Mouse (Mus musculus) embryonic facial prominence, embryonic 13.5 days (tissue): ENCODE data around the gene Ptprh. TPM values are rescaled to one million over a fixed set of nuclear protein-coding genes. Genes with fewer than 3 reads are reported as not detected.

Experiments used
- ATAC-seq: fragments of 200-750 bp; cut with Nextera tagmentation; 2 replicates; pipeline ENCODE4 v1.8.0; 2017; ENCODE audit warnings: low read depth; ENCODE audit not compliant: insufficient number of reproducible peaks, insufficient read depth, low FRiP score, low TSS enrichment
- H3K27ac ChIP-seq: fragments of 300-500 bp; sonication (generic); 2 replicates; pipeline ENCODE4 v1.5.1; 2015; ENCODE audit warnings: moderate library complexity, mild to moderate bottlenecking, inconsistent platforms
- H3K27me3 ChIP-seq: fragments of 300-500 bp; sonication (generic); 2 replicates; pipeline ENCODE4 v1.6.1; 2015; ENCODE audit warnings: mild to moderate bottlenecking, inconsistent platforms
- H3K36me3 ChIP-seq: fragments of 300-500 bp; sonication (generic); 2 replicates; pipeline ENCODE4 v1.6.1; 2015; ENCODE audit warnings: mild to moderate bottlenecking, inconsistent platforms
- H3K4me1 ChIP-seq: fragments of 300-500 bp; sonication (generic); 2 replicates; pipeline ENCODE4 v1.6.1; 2015; ENCODE audit warnings: inconsistent platforms
- H3K4me2 ChIP-seq: fragments of 300-500 bp; sonication (generic); 2 replicates; pipeline ENCODE4 v1.6.1; 2015; ENCODE audit warnings: moderate library complexity, mild to moderate bottlenecking, inconsistent platforms
- H3K4me3 ChIP-seq: fragments of 300-500 bp; sonication (generic); 2 replicates; pipeline ENCODE4 v1.5.1; 2015; ENCODE audit warnings: mild to moderate bottlenecking, inconsistent platforms
- H3K9ac ChIP-seq: fragments of 300-500 bp; sonication (generic); 2 replicates; pipeline ENCODE4 v1.6.1; 2015; ENCODE audit warnings: mild to moderate bottlenecking, inconsistent platforms
- H3K9me3 ChIP-seq: fragments of 300-500 bp; sonication (generic); 2 replicates; pipeline ENCODE4 v1.6.1; 2016; ENCODE audit warnings: inconsistent platforms
- WGBS: fragments of 180-500 bp; shearing (Covaris S2); methylation state at CpG from one replicate; pipeline ENCODE4 v1.1.7; 2015; ENCODE audit warnings: mixed read lengths; 5-methylcytosine and 5-hydroxymethylcytosine counted together
- polyA plus RNA-seq: library from polyadenylated mRNA; unstranded; fragments of >200 nt; fragmentation: Nextera tagmentation; extraction: Ambion mirVana; gene quantifications from 2 replicates; pipeline ENCODE4 v1.2.1, GENCODE M21; 2015

Ptprh gene
- polyA plus RNA-seq, 1 experiment from 2014 or later: not detected

DNA sequence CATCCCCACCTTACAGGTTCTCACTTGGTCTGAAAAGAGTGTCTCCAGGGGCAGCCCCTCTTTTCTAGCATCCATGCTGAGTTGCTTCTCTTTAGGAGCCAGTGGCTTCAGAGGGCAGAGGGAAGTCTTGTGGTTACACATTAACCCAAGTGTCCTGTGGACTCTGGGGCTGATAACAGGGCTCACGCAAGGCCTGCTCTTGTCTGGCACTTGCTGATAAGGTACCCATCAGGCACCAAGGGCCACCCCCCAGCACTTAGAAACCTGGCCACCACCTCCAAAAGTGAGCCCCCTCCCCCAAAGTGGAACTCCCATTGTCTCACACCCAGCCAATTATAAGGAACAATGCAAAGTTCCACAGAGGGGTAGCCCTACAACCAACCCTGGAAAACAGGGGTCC, 26.4 kb upstream of the Ptprh start:
- H3K4me1 ChIP-seq: no peaks in the 10 kb centered on the region
- H3K27ac ChIP-seq: no peak overlapping the region
- H3K9me3 ChIP-seq: no peaks in the 10 kb centered on the region
- no peak overlapping the region for H3K4me2 ChIP-seq
- no peak overlapping the region for H3K9ac ChIP-seq
- no peak for ATAC-seq
- no peak overlapping the region for H3K4me3 ChIP-seq
- peaks cover 70% of the 10 kb centered on the region for H3K36me3 ChIP-seq
- WGBS: 96% methylated on average over 1 of the region's 1 CpGs
- no peaks in the 10 kb centered on the region for H3K27me3 ChIP-seq

DNA sequence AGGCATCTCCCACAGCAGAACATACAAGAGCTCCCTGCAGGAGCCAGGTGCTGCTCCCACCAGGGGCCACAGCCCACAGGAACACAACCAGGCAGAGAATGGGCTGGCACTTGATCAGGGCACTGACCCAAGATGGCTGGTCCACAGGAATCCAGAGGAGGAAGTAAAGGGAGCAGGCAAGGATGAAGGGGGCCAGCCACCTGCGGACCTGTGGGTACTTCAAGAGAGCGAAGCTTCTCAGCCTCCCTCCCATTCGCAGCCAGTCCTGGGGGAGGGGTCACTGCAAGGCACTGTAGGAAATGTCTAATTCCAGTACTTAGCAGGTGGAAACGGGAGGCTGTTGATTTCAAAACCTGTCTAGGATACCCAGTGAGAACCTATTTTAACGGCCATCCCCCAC, 25.7 kb upstream of the Ptprh start:
- 92% methylated on average over 5 of the region's 5 CpGs for WGBS
- no peak overlapping the region for H3K4me3 ChIP-seq
- H3K9me3 ChIP-seq: no peaks in the 10 kb centered on the region
- H3K27ac ChIP-seq: no peak overlapping the region
- no peak for ATAC-seq
- H3K4me2 ChIP-seq: no peak overlapping the region
- no peak overlapping the region for H3K9ac ChIP-seq
- H3K36me3 ChIP-seq: peaks cover 66% of the 10 kb centered on the region
- H3K27me3 ChIP-seq: no peaks in the 10 kb centered on the region
- no peaks in the 10 kb centered on the region for H3K4me1 ChIP-seq

DNA sequence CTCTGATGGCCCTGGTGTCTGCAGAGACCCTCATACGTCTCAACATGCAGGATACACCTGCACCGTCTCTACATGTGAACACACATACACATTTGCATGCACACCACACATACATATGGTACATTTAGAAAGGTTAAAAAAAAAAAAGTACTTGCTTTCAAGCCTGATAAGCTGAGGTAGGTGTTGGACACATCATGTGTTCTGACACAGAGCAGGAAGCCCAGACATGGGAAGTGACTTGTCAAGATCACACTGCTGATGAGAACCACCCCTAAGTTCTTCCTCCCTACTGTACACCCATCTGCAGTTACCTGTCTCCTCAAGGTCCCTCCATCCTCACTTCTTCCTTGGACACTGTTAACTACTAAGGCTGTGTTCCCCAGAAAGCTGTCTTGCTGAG, 22.1 kb upstream of the Ptprh start:
- no peak overlapping the region for H3K9ac ChIP-seq
- H3K4me1 ChIP-seq: no peaks in the 10 kb centered on the region
- no peak overlapping the region for H3K4me3 ChIP-seq
- H3K36me3 ChIP-seq: peaks cover 32% of the 10 kb centered on the region
- H3K9me3 ChIP-seq: no peaks in the 10 kb centered on the region
- no peak overlapping the region for H3K4me2 ChIP-seq
- H3K27me3 ChIP-seq: no peaks in the 10 kb centered on the region
- ATAC-seq: no peak
- WGBS: 91% methylated on average over 2 of the region's 2 CpGs
- H3K27ac ChIP-seq: no peak overlapping the region

DNA sequence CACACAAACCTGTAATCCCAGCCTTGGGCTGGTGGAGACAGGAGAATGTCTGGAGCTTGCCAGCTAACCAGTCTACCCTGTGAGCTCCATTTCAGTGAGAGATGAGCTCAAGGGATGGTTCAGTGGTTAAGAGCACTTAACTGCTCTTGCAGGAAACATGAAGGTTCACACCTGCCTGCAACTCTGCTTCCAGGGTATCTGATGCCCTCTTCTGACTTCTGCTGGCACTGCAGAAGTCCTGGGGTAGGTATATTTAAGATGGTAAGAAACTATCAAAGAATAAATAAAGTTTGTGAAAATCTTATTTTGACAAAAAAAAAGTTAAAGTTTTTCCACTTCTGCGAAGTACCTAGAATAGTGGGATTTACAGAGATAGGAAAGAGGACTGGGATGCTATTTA, 20.5 kb upstream of the Ptprh start:
- peaks cover 16% of the 10 kb centered on the region for H3K36me3 ChIP-seq
- H3K9me3 ChIP-seq: no peaks in the 10 kb centered on the region
- no peak overlapping the region for H3K4me3 ChIP-seq
- no peak overlapping the region for H3K27ac ChIP-seq
- 53% methylated on average over 1 of the region's 1 CpGs for WGBS
- no peaks in the 10 kb centered on the region for H3K27me3 ChIP-seq
- H3K9ac ChIP-seq: no peak overlapping the region
- no peak for ATAC-seq
- no peak overlapping the region for H3K4me2 ChIP-seq
- H3K4me1 ChIP-seq: no peaks in the 10 kb centered on the region

DNA sequence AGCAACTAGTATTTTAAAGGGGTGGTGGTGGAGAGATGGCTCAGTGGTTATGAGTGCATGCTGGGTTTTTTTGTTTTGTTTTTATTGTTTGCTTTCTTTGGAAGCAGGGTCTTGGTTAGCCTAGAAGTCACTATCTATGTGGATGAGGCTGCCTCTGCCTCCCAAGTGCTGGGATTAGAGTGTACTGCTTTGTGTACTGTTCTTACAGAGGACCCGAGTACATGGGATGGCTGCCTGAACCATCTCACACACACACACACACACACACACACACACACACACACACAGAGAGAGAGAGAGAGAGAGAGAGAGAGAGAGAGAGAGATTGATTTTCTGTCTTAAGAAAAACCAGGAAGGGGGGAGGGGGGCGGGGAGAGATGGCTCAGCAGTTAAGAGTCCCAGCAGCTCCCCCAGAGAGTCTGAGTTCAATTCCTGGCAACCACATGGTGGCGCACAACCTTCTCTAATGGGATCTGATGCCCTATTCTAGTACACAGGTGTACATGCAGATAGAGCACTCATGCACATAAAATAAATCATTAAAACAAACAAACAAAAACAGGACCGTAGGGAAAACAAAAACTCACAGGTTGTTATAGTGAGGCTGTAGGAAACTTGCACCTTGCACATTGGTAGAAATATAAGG, 19.8 kb upstream of the Ptprh start:
- H3K36me3 ChIP-seq: peaks cover 9% of the 10 kb centered on the region
- WGBS: 32% methylated on average over 4 of the region's 4 CpGs
- no peaks in the 10 kb centered on the region for H3K4me1 ChIP-seq
- ATAC-seq: no peak
- no peak overlapping the region for H3K4me2 ChIP-seq
- no peak overlapping the region for H3K27ac ChIP-seq
- H3K9me3 ChIP-seq: no peaks in the 10 kb centered on the region
- no peak overlapping the region for H3K4me3 ChIP-seq
- H3K9ac ChIP-seq: no peak overlapping the region
- no peaks in the 10 kb centered on the region for H3K27me3 ChIP-seq

DNA sequence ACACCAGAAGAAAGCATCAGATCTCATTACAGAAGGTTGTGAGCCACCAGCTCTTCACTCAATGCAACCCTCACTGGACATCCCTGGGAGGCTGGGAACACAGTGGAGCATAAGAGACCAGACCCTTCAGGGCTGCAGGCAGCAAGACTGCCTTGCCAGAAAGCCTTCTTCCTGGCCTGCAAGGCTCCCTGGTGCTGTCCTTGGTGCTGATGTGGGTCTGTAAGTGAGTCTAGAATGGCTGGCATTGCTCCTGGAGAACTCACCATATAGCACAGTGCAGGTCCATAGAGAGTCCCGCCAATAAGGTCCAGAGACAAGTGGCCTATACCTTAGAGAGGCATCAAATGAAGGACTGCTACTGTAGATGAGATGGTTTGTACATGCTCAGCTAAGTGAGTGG, 16.1 kb upstream of the Ptprh start:
- WGBS: 28% methylated on average over 1 of the region's 1 CpGs

DNA sequence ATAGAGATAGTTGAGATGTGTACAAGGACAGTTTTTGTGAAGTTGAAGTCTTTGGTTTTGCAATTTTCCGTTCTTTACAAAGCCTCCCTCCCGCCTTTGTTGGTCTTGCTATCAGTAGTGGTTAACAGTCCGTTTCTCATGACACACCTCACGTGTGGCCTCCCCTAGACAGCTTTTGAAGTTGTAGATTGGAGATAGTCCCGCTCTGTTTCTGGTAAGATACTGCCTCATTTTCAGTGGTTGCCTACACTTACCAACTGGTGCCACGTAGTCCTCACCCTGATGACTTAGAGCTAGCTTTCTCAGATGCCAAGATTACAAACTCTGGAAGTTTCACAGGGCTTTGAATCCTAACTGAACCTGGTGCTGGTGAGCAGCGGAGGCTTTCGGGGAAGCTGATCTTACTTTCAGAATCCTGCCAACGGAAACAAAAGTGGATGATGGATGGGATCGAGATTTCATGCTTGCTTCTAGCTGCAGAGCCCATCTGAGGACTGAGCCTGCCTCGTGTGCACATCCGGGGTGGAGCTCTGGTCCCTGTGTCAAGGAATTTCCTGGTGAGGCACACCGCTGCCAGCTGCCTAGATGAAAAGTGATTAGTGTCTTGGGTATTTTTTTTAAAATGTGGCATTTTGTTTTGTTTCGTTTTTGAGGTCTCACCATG, 10.0 kb upstream of the Ptprh start:
- Histone ChIP-seq H3K27me3 (no peaks in the 10 kb centered on the region), H3K4me2 (no peak overlapping the region), H3K9me3 (no peaks in the 10 kb centered on the region), H3K36me3 (no peaks in the 10 kb centered on the region), H3K4me3 (no peak overlapping the region), H3K27ac (no peak overlapping the region), H3K4me1 (no peaks in the 10 kb centered on the region), H3K9ac (no peak overlapping the region)
- 80% methylated on average over 14 of the region's 14 CpGs for WGBS
- ATAC-seq: no peak

More for the DNA sequence above, 16.1 kb upstream of the Ptprh start:
- H3K27ac ChIP-seq: no peak overlapping the region
- no peak for ATAC-seq
- no peaks in the 10 kb centered on the region for H3K36me3 ChIP-seq
- H3K4me1 ChIP-seq: no peaks in the 10 kb centered on the region
- no peak overlapping the region for H3K4me2 ChIP-seq
- no peak overlapping the region for H3K4me3 ChIP-seq
- H3K9ac ChIP-seq: no peak overlapping the region
- H3K9me3 ChIP-seq: no peaks in the 10 kb centered on the region
- no peaks in the 10 kb centered on the region for H3K27me3 ChIP-seq

DNA sequence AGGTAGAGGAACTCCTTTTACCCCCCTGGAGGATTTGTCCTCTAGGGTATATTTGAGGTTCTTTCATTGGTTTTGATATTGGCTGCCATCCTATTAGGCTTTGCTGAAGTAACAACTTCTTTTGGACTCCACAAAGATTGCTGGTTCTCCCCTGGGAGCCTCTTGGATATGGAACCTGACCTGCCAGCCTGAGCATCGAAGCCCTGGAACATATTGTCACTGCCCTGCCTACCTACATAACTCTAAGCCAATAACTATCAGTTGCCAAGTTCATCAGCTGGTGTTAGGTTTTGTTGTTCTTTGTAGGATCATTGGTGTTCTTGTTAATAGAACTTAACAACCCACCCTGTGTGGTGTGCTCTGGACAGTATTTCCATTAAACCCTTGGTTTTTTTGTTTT, 9.1 kb upstream of the Ptprh start:
- no peaks in the 10 kb centered on the region for H3K4me1 ChIP-seq
- no peak overlapping the region for H3K4me2 ChIP-seq
- no peak for ATAC-seq
- no peaks in the 10 kb centered on the region for H3K27me3 ChIP-seq
- no peak overlapping the region for H3K9ac ChIP-seq
- no peaks in the 10 kb centered on the region for H3K36me3 ChIP-seq
- H3K4me3 ChIP-seq: no peak overlapping the region
- H3K27ac ChIP-seq: no peak overlapping the region
- 65% methylated on average over 1 of the region's 1 CpGs for WGBS
- H3K9me3 ChIP-seq: no peaks in the 10 kb centered on the region

DNA sequence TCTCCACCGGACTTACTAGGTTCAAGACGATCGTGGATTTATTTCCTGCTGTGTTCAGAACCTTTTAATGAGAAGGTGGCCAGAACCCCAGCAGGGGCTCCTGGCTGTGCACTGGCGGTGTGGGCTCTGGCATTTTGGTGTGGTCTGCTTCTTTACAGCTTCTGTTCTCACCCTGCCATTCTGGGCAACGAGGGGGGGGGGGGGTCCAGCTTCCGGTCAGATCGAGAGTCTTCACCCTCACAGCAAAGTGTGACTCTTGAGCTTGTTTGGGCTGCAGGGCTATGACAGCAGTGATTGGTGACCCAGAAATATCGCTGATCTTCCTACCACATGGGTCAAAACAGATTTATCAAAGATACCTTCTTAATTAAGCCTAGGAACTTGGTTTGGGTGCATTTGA, 8.5 kb upstream of the Ptprh start:
- no peak overlapping the region for H3K27ac ChIP-seq
- H3K4me1 ChIP-seq: no peaks in the 10 kb centered on the region
- no peak overlapping the region for H3K4me3 ChIP-seq
- H3K9ac ChIP-seq: no peak overlapping the region
- H3K36me3 ChIP-seq: no peaks in the 10 kb centered on the region
- ATAC-seq: no peak
- 71% methylated on average over 8 of the region's 8 CpGs for WGBS
- no peaks in the 10 kb centered on the region for H3K27me3 ChIP-seq
- no peaks in the 10 kb centered on the region for H3K9me3 ChIP-seq
- no peak overlapping the region for H3K4me2 ChIP-seq

DNA sequence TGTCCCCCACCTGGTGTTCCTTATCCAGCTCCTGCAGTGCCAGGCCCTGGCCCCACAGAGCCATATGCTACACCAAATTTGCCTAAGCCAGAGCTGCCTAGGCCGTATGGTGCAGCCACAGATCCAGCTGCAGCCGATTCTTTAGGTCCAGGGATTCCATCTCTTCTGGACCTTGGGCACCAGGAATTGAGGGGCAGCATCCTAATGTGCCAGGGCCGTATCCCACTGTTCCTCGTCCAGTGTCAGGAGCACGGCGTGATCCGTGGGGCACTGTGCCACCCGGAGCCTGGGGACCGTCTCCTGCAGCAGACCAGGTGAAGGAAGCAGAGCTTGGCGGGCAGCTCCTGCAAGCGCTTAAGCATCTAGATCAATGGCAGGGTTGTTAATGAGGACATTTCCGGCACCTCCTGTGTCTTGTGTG, 8.1 kb upstream of the Ptprh start:
- no peaks in the 10 kb centered on the region for H3K36me3 ChIP-seq
- no peak for ATAC-seq
- 84% methylated on average over 12 of the region's 12 CpGs for WGBS
- no peak overlapping the region for H3K9ac ChIP-seq
- no peaks in the 10 kb centered on the region for H3K27me3 ChIP-seq
- H3K27ac ChIP-seq: no peak overlapping the region
- no peaks in the 10 kb centered on the region for H3K4me1 ChIP-seq
- no peaks in the 10 kb centered on the region for H3K9me3 ChIP-seq
- no peak overlapping the region for H3K4me3 ChIP-seq
- no peak overlapping the region for H3K4me2 ChIP-seq

DNA sequence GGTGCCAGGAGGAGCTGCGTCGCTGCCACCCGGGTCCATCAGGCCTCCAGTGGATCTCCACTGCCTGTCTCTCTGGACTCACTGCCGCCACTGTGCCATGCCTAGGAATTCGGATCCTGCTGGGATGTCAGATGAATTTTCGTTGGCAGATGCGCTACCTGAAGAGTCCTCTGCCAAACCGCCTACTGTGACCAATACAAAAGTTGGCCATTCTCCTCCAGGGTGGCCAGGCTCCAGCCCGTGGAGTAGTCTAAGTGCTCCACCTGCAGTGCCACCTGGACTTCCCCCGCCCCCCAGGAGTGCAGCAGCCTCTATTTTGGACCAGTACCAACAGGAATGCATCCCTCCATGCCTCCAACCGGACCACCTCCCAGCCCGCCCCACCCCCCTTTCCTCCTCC, 7.7 kb upstream of the Ptprh start:
- Histone ChIP-seq H3K36me3 (no peaks in the 10 kb centered on the region), H3K9ac (no peak overlapping the region), H3K4me1 (no peaks in the 10 kb centered on the region), H3K4me3 (no peak overlapping the region), H3K27me3 (no peaks in the 10 kb centered on the region), H3K4me2 (no peak overlapping the region), H3K9me3 (no peaks in the 10 kb centered on the region), H3K27ac (no peak overlapping the region)
- 85% methylated on average over 12 of the region's 12 CpGs for WGBS
- no peak for ATAC-seq

DNA sequence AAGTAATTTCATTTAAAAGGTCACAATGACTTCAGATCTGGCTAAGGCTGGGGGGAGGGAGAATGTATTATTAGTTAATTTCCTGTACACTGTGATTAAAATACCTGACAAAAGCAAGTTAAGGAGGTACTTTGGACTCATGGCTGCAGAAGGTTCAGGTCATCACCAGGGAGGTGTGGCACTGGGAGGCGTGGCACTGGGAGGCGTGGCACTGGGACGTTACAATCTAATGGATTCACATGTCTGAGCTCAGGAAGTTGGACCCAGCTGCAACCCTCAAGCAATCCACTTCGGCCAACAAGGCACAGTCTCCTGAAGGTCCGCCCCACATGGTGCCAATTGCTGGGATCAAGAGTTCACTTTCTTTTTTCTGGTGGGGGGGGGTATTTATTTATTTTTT, 4.2 kb upstream of the Ptprh start:
- no peak overlapping the region for H3K4me2 ChIP-seq
- no peaks in the 10 kb centered on the region for H3K9me3 ChIP-seq
- 62% methylated on average over 5 of the region's 5 CpGs for WGBS
- H3K27ac ChIP-seq: no peak overlapping the region
- no peak overlapping the region for H3K9ac ChIP-seq
- no peaks in the 10 kb centered on the region for H3K27me3 ChIP-seq
- H3K4me1 ChIP-seq: no peaks in the 10 kb centered on the region
- no peak for ATAC-seq
- H3K36me3 ChIP-seq: no peaks in the 10 kb centered on the region
- H3K4me3 ChIP-seq: no peak overlapping the region
